Mouse (Mus musculus) naive thymus-derived CD4-positive, alpha-beta T cell, adult 2 months (primary cell): Measurements from ENCODE around the gene Psma6.
"Not testable (repeated sequence)": the region's sequence is repeated elsewhere in the genome, so short reads cannot be mapped to it uniquely, and the experiment has no call there.

ENCODE experiments used
- DNase-seq: peaks from one replicate; pipeline ENCODE4 v3.0.0-alpha.2; 2011; ENCODE audit warnings: low read depth

Gene Psma6

DNA sequence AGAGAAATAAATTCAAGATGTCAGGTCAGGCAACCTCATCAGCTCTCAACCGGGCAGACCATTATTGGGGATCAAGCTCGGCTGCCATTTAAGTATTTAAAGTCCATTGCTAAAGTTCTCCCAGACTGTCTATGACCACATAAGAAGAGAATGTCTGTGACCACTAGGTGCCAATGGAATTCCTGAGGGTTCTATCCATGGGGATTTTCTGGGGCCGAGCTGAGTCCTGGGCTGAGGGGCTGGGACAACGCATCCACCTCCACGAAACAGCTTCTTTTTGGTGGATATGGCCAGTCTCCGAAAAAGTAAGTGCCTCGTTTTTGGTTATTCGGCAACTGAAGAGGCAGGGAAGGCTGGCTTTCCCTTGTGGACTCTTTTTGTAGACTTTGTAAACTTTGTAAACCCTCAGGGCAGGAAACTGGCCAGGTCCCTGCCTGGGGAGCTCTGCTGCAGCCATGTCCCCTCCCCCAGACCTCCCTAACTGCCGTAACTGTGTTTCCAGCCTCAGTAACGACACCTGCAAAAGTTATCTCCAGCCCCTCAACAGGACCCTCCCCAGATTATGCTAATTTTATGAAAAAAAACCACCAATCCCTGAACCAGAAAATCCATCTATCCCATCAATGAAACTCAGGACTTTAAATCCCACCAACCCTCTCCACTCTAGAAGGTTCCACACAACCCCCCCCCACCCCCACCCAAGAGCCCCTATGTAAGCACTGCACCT is at the start of gene Psma6:
Gene Psma6 (plus strand): TSS at position 200 of the 727 bp plus-strand sequence.
- DNase-seq: no peak

DNA sequence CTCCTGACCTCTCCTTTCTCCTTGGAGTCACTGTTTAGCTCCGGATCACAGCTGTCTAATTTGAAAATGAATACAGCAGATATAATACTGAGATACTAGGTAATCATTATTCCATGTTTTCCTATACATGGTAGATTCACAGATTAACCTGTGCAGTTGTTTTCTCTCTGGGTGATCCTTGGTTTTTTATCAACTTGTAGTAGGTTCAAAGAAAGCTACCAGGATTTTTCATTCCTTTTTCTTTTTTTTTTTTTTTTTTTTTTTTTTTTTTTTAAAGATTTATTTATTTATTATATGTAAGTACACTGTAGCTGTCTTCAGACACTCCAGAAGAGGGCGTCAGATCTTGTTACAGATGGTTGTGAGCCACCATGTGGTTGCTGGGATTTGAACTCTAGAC is 45.5 kb upstream of the Psma6 start:
- DNase-seq: not testable (repeated sequence)

GRCm38 (mm10) chr12:55343045-55343444 is 41.0 kb upstream of the Psma6 start:
- not testable (repeated sequence) for DNase-seq

DNA sequence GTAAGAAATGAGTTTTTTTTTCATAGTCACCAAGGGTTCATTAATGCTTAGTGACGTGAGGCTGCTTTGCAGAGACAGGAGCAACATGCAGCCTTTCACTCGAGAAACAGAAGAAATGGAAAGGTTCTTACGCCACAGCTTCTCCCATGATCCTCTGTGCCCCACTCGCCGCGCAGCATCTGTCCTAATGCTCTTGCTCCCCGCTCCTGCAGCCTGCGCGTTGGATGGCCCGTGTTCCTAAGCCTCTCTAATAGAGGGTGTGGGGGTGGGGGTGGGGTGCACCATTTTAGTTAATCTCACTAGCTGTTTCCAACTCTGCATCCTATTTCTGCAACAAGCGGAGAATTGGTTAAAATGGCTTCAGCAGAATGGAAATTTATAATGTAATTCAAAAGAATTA is 40.0 kb upstream of the Psma6 start:
- no peak for DNase-seq

GRCm38 (mm10) chr12:55344583-55344982 is 39.4 kb upstream of the Psma6 start:
- no peak for DNase-seq

DNA sequence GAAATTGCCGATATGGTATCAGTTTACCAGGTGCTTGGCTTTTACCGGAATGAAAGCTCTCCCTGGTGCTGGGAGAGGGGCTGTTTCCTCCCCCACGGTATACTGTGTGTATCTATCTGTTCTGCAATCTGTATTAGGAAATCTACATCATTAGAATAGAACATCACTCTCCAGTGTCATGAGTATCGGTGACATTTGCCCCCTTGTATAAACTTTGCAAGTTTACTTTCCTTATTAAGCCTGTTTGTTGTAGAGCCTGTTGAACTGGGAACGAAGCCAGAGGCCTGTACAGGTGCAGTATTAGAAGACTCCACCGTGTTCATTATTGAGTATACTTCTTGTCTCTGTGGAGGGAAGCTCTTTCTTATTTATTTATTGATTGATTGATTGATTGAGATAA is 30.6 kb upstream of the Psma6 start:
- DNase-seq: no peak

- peak; percentile 73 for DNase-seq
These were observed 29.1 kb upstream of the Psma6 start for GRCm38 (mm10) chr12:55354904-55355303.

- peak; percentile 48 for DNase-seq
These were observed 26.7 kb upstream of the Psma6 start for GRCm38 (mm10) chr12:55357303-55357702.

DNA sequence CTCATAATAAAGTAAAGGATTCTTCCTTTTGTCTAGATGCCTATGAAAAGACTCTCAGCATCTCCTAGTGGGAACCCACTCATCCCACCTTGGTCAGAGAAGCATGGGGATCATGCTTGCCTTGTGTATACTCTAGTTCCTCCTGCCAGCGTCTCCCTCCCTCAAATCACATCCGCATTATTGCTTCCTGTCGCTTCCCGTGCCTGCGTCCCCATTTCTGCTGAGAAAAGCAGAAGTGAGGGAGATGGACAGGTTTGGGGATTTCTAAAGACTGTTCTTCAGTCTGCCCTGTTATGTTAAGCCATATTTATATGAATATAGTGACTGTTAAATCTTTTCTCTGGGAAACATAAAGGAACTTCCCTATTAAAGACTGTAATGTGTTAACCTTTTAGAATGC is 23.1 kb upstream of the Psma6 start:
- DNase-seq: no peak

- DNase-seq: no peak
These were observed 18.9 kb upstream of the Psma6 start for GRCm38 (mm10) chr12:55365083-55365482.

DNA sequence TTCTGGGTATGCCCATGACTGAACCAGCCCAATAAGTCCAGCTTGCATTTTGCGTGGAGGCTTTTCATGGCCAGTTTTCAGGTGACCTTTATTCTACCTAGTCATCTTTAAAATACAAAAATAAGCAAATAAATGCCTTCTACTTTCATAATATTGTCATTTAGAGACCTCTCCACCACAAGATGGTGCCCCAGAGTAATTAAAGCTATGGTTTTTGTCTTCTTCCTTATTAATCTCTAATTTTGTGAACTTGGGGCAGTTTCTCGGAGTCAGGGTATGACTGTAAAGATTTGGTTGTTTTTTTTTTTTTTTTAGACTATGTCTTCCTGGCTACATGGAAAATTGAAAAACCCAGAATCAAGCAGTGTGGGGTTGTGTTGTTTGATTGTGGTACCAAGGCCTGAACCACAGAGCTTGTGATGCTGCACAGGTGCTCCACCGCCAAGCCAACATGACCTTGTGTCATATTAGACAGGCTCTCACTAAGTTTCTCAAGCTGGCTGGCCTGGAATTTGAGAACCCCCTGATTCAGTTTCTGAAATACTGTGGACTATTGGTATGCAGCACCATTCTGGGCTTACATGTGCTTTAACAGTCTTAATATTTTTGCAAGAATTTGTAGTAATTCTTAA is 11.5 kb upstream of the Psma6 start:
- DNase-seq: peak; percentile 53

DNA sequence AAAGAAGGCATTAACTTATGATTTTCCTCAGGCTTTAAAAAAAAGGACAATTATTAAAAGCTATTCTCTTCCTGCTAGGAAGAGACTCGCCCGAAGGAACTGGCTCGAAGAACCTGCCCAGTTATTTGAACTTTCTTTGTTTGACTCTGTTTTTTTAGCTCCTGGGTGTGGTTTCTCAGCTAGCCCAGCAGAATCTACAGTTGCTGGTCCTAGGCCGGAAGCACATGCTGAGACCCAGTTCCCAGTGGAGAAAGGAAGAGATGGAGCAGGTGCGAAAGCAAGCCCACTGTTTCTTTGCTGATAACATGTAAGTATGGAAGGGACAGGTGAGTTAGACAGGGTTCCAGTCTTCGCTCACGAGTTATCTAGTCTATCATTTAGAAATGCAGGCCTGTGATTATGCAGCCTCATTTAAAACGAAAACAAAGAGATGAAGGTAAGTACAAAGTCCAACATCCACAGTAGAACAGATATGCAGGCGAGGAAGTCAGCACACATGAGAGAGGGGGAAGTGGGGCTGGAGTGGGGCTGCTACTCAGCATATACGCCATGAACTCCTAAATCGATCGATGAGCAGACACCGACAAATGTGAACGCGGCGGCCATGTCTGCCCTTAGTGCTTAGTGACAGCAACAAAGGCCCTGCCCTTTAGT is 6.9 kb upstream of the Psma6 start:
- DNase-seq: no peak

DNA sequence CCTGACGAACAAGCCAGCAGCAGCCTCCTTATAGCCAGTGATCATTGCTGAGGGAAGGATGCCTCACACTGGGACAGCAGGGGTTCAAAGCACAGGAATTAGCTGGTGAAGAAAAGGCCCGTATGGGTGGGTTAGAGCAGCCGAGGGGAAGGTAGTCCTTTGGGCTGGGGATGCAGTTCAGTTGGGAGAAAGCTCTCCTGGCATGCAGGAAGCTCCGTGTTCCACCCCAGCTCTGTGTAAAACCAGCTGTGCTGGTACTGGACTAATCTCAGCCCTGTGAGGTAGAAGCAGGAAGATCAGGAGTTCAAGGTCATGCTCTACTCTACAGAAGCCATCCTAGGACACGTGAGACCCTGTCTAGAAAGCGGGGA is 6.4 kb upstream of the Psma6 start:
- DNase-seq: no peak

- no peak for DNase-seq
These were observed 804 bp downstream of the Psma6 start for GRCm38 (mm10) chr12:55384826-55385225.

DNA sequence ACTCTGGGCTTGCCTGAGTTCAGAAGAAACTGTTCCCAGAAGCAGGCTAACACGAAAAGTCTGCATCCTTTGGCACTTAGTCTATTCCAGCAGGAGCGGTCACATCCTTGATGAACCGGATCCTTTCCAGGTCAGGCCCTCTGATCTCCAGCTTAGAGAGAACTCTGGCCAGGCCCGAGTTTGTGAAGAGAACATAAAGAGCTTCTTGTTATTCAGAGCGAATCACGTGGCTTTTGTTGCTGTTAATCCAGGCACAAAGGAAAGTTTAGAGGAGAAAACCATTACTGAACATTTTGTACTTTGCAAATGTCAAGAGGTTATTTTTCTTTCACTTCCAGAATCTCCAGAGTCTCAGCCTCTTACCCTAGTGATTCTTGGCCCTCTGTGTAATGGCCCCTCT is 1.9 kb downstream of the Psma6 start:
- DNase-seq: no peak

- peak; percentile 50 for DNase-seq
These were observed 2.4 kb downstream of the Psma6 start for GRCm38 (mm10) chr12:55386456-55386855.

DNA sequence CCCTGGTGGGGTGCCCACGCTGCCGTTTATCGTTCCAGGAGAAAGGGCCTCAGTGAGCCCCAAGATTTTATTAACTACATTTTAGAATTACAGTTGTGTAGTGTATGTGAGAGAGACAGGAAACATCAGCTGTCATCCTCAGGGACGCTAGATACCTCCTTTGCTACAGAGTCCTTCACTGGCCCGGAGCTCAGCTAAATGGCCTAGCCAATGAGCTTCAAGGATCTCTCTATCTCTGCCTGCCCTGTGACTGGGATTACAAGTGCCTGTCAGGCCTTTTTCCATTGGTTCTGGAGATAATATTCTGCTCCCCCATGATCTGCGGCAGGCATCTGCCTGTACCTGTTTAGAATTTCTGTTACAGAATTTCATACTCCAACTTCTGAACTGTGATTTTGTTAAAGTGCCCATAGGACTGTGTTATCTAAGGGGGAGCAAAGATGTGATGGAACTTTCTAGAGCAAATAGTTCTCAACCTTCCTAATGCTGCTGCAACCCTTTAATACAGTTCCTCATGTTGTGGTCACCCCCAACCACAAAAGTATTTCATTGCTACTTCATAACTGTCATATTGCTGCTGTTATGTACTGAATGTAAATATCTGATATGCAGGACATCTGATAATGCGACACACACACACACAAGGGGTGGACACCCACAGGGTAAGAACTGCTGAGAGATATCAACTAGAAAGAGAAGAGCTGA is 3.2 kb downstream of the Psma6 start:
- no peak for DNase-seq

DNA sequence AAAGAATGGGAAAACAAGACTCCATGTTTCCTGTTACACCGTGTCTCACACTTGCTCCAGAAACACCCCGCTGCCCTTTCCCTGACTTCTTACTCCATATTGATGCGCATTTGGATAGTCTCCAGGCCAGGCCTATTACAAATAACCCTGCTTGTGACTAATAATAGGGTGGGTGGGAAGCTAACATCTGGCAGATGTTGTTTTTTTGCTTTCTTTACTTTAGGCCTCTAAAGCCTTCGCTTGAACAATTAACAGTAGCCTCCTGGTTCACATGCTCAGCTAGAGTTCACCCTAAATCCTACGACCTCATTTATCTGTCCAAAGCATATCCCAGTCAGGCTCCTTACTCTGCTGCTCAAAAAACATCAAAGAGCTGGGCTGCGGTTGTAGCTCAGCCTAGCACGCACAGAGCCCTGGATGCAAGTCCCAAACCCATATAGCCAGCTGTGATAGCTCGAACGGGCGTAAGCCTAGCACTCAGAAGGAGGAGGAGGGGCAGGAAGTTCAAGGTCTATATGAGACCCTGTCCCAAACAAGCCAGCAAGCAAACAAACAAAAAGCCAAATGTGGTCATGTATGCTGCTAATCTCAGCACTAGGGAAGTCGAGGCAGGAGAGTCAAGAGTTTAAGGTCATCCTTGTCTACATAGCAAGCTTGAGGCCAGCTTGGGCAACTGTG is 3.9 kb downstream of the Psma6 start:
- no peak for DNase-seq

- DNase-seq: peak; percentile 88
These were observed 4.5 kb downstream of the Psma6 start for GRCm38 (mm10) chr12:55388478-55388877.

DNA sequence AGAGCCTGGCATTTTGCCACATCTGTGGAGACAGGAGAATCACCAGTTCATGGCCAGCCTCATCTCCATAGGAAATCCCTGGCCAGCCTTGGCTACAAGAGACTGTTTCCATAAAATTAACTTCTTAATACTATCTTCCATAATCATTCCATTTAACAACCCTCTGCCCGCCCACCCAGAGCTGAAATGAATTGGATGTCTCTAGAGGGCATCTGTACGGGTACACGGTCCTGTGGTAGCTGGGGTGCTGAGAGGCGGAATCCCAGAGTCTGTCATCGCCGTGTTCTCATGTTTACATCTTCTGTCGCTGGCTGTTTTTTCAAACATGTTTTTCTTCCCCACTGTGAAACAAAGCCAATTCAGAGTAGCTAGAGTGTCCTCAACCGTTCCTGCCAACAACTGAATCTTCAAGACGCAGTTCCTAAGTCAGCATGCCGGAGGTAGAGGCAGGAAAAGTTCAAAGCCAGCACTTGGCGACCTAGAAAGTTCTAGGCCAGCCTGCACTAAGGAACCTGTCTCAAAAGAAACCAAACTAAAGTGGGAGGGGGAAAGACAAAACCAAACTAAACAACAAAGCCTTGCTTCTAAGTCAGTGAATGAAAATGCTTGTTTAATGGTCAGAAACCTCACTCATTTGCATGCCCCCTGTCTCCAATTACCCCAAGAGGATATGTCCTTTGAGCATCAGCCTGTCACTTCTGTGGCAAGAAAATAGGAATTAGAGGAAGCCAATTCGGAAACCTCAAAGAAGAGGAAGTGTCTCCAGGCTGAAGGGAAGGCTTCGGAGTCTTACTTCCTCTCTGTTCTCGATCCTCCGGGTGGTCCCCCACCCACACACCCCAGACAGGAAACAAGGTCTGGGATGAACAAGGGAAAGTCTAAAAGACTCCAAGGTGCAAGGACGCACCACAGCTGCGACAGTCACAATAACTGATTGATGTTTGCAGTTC is 5.4 kb downstream of the Psma6 start:
- peak; percentile 65 for DNase-seq

GRCm38 (mm10) chr12:55392120-55392519 is 8.1 kb downstream of the Psma6 start:
- DNase-seq: no peak
